Mouse (Mus musculus) thymus, adult 2 months (tissue): ENCODE measurements around the gene Megf11. TPM values are rescaled to one million over a fixed set of nuclear protein-coding genes. Genes with fewer than 3 reads are reported as not detected.

ENCODE experiments used
- DNase-seq: peaks from one replicate; pipeline ENCODE4 v3.0.0; 2021
- H3K27ac ChIP-seq: fragments of 200-500 bp; 2 replicates; pipeline ENCODE4 v1.5.1; 2012; ENCODE audit warnings: low read length, control low read depth; ENCODE audit not compliant: control insufficient read depth, insufficient read depth
- H3K27me3 ChIP-seq: fragments of 200-500 bp; 2 replicates; pipeline ENCODE4 v1.6.1; 2012; ENCODE audit warnings: mild to moderate bottlenecking, low read length, moderate library complexity, mixed read lengths; ENCODE audit not compliant: control insufficient read depth, insufficient read depth
- H3K36me3 ChIP-seq: fragments of 200-500 bp; 2 replicates; pipeline ENCODE4 v1.6.1; 2012; ENCODE audit warnings: mild to moderate bottlenecking, low read length, moderate library complexity; ENCODE audit not compliant: control insufficient read depth, insufficient read depth
- H3K4me1 ChIP-seq: fragments of 200-500 bp; replicated peaks from 2 replicates; pipeline ENCODE4 v1.6.1; 2012; ENCODE audit warnings: low read length; ENCODE audit not compliant: control insufficient read depth, insufficient read depth
- H3K4me3 ChIP-seq: fragments of 200-500 bp; 2 replicates; pipeline ENCODE4 v1.5.1; 2012; ENCODE audit warnings: mild to moderate bottlenecking, low read length, control low read depth, moderate library complexity; ENCODE audit not compliant: control insufficient read depth, insufficient read depth
- CTCF ChIP-seq: fragments of 200-500 bp; IDR thresholded peaks from 2 replicates; pipeline ENCODE4 v1.5.1; 2012; ENCODE audit warnings: mild to moderate bottlenecking, control low read depth, low read length, moderate library complexity, borderline replicate concordance; ENCODE audit not compliant: control insufficient read depth, poor library complexity, insufficient read depth; ENCODE audit errors: extremely low read depth
- POLR2A ChIP-seq: fragments of 200-500 bp; IDR thresholded peaks from 2 replicates; pipeline ENCODE4 v1.6.1; 2012; ENCODE audit warnings: mild to moderate bottlenecking, low read length, control low read depth, moderate library complexity; ENCODE audit not compliant: control insufficient read depth, poor library complexity, insufficient read depth; ENCODE audit errors: extremely low read depth
- WGBS: fragments of 180-500 bp; shearing (Covaris S2); methylation state at CpG from one replicate; pipeline ENCODE4 v1.1.7; 2018; 5-methylcytosine and 5-hydroxymethylcytosine counted together
- polyA plus RNA-seq: library from polyadenylated mRNA; depleted of rRNA; stranded (reverse); fragments of >200 nt; gene quantifications from 2 replicates; pipeline ENCODE4 v1.2.3, GENCODE M21; 2012

Megf11 gene
- polyA plus RNA-seq, 1 experiment = 0.70 TPM

- H3K27ac ChIP-seq = no peak overlapping the region
These were observed 180.5 kb downstream of the Megf11 start for GRCm38 (mm10) chr9:64565915-64566314.

GRCm38 (mm10) chr9:64566376-64566775, 180.9 kb downstream of the Megf11 start:
- DNase-seq = no peak
- Histone ChIP-seq H3K27me3 (no peaks in the 10 kb centered on the region), H3K27ac (no peak overlapping the region), H3K4me3 (no peak overlapping the region), H3K36me3 (no peaks in the 10 kb centered on the region), H3K4me1 (no peaks in the 10 kb centered on the region)
- WGBS = 85% methylated on average over 2 of the region's 2 CpGs
- TF ChIP-seq POLR2A (no peak), CTCF (no peak)

More at GRCm38 (mm10) chr9:64565915-64566314, 180.5 kb downstream of the Megf11 start:
- no peak for DNase-seq
- no peaks in the 10 kb centered on the region for H3K27me3 ChIP-seq
- no peaks in the 10 kb centered on the region for H3K36me3 ChIP-seq
- H3K4me1 ChIP-seq = no peaks in the 10 kb centered on the region
- no peak overlapping the region for H3K4me3 ChIP-seq
- TF ChIP-seq POLR2A (no peak), CTCF (no peak)

- Histone ChIP-seq H3K36me3 (no peaks in the 10 kb centered on the region), H3K27me3 (no peaks in the 10 kb centered on the region), H3K27ac (no peak overlapping the region), H3K4me3 (no peak overlapping the region), H3K4me1 (no peaks in the 10 kb centered on the region)
- no peak for DNase-seq
- no peak for TF ChIP-seq CTCF
- no peak for TF ChIP-seq POLR2A
- 83% methylated on average over 5 of the region's 5 CpGs for WGBS
These were observed 182.1 kb downstream of the Megf11 start for GRCm38 (mm10) chr9:64567482-64567881.

- Histone ChIP-seq H3K4me1 (no peaks in the 10 kb centered on the region), H3K27me3 (no peaks in the 10 kb centered on the region), H3K4me3 (no peak overlapping the region), H3K36me3 (no peaks in the 10 kb centered on the region), H3K27ac (no peak overlapping the region)
- 76% methylated on average over 8 of the region's 8 CpGs for WGBS
- DNase-seq = no peak
- TF ChIP-seq CTCF (no peak), POLR2A (no peak)
These were observed 183.2 kb downstream of the Megf11 start for GRCm38 (mm10) chr9:64568467-64569260.

- no peaks in the 10 kb centered on the region for H3K4me1 ChIP-seq
- DNase-seq = no peak
- H3K4me3 ChIP-seq = no peak overlapping the region
- H3K27me3 ChIP-seq = no peaks in the 10 kb centered on the region
- no peak overlapping the region for H3K27ac ChIP-seq
- no peak for TF ChIP-seq CTCF
- 88% methylated on average over 4 of the region's 4 CpGs for WGBS
- H3K36me3 ChIP-seq = no peaks in the 10 kb centered on the region
These were observed 185.0 kb downstream of the Megf11 start for GRCm38 (mm10) chr9:64570448-64570847.

GRCm38 (mm10) chr9:64571091-64571490, 185.7 kb downstream of the Megf11 start:
- H3K27ac ChIP-seq = no peak overlapping the region
- 93% methylated on average over 8 of the region's 8 CpGs for WGBS
- no peaks in the 10 kb centered on the region for H3K4me1 ChIP-seq
- DNase-seq = no peak
- TF ChIP-seq CTCF (no peak), POLR2A (no peak)
- H3K4me3 ChIP-seq = no peak overlapping the region
- no peaks in the 10 kb centered on the region for H3K36me3 ChIP-seq
- no peaks in the 10 kb centered on the region for H3K27me3 ChIP-seq
